Mouse (Mus musculus) testis, postnatal 14 days (tissue): ENCODE results near the gene Preb.
A peak's percentile ranks its signal among the peaks of the same experiment; 100 is the strongest.

ENCODE experiments used
- DNase-seq: peaks from one replicate; pipeline ENCODE4 v3.0.0; 2021; ENCODE audit warnings: low spot score

Preb gene

DNA sequence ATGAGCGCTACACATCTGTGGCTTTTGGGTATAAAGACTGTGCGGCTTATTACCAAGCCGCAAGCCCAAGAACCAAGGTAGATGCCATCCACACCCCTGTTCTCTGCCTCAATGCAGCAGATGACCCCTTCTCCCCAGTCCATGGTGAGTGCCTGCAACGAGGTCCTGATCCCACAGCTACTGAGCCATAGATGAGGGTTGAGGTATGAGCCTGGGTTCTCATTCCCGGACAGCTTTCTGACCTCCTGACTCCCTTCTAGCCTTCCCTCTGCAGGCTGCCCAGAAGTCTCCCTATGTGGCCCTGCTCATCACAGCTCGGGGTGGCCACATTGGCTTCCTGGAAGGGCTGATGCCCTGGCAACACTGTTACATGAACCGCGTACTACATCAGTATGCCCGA is 5.6 kb downstream of the Preb start:
- no peak for DNase-seq

GRCm38 (mm10) chr5:30954065-30954464 is 6.1 kb downstream of the Preb start:
- DNase-seq, result no peak

DNA sequence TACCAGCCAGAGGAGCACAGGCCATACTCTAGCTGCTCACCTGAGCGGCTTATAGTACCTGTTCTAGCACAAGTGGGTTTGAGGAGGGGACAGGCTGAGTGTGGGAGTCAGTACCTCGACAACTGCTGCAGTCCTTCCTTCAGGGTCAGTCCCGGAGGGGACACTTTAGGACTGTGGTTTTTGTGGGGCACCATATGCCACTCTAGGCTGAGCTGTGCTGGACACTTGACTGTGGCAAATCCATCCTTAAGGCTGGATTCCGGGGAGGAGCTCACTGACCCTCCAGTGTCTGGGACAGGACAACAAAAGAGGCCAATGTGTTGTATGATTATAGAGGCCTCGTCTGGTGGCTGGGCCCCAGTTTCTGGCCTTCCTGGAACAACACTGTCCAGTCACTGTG is 7.6 kb downstream of the Preb start:
- DNase-seq, result no peak

DNA sequence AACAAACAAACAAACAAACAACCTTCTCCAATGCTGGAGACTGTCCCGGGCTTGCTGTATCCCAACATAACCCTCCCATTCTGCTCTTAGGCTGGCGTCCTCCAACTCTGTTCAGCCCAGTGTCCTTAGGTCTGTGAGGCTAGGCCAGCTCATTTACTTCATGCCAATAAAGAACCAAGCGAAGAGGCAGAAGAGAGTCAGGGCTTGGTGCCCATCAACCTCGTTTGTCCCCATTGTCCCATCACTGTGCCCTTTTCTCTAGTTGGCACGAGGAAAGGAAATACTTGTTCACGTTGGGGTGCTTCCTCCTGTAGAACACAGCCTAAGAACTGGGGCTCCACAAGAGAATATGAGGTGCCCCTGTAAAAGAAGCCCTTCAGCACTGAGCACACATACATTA is 8.5 kb downstream of the Preb start:
- no peak for DNase-seq

DNA sequence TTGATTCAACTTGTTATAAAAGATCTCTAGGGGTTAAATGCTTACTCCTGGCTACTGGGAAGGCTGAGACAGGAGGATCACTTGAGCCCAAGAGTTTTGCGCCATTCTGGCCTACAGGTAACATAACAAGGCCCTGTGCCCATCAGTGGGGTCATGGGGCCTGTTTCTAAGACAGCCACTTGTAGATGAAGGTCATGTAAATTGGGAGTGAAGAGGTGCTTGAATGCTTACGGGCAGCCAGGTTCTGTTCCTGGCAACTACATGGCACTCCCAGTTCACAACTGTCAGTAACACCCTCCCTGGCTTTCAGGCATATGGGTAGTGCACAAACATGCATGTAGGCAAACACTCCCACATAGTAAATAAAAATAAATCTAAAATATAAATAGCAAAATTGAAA is 9.2 kb downstream of the Preb start:
- DNase-seq, result no peak

- no peak for DNase-seq
These were observed 9.7 kb downstream of the Preb start for GRCm38 (mm10) chr5:30950451-30950850.

GRCm38 (mm10) chr5:30949654-30950326 is 10.4 kb downstream of the Preb start:
- peak; percentile 90 for DNase-seq

DNA sequence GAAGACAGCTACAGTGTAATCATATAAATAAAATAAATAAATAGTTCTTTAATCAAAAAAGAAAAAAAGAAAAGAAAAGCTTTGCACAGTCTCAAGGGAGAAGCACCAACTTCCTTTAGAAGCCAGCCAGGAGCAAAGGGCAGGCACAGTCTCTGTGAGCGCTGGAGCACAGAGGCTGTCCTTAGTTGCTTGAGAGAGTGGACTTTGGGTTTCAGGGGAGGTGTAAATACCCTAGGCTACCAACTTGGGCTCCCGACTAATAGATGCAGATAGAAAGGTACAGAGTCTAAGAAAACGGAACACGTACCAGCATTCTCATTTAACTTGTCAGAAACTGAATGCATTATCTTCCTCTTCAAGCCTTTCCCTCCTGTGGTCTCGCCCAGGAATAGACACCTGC is 11.5 kb downstream of the Preb start:
- DNase-seq, result no peak

DNA sequence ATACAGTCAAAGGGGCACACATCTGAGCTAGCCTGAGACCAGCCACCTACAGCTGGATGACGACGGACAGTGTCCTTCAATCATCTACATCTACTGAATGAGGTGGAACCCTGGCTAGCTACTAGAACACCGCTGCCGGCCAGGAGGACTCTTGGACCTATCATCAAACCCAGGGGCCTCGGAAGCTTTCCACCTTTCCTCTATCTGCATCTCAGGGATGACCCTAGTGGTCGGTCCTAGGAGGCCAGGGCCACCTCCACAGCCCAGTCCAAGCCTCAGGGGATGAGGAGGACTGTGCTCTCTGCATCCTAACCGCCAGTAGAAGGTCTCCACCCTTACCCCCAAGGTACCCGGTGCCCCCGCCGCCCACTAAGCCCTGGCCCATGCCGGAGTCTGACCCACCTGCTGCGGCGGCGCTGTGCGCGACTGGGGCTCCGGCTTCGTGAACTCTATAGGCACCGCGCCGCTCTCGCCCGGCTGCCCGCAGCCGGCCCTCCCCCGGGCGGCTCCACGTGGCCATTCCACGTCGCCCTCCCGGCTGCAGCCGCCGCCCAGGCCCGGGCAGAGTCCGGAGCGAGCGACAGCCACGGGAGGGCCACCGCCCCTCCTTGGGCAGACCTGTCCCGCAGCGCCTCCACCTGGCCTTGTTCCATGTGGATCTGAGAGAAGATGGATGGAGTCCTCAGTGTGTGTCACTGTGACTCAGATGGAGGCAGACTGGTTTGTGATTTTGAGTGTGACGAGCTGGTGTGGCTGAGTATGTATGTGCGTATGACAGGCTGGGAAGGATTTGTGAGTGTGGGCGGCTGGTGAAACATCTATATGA is 15.0 kb downstream of the Preb start, which contains the start of gene Cgref1:
Gene Cgref1, minus strand, starts transcription at position 636 of the 826 bp plus-strand sequence.
- peak; percentile 43 for DNase-seq

- DNase-seq, result no peak
These were observed 15.8 kb downstream of the Preb start for GRCm38 (mm10) chr5:30944344-30944743.

DNA sequence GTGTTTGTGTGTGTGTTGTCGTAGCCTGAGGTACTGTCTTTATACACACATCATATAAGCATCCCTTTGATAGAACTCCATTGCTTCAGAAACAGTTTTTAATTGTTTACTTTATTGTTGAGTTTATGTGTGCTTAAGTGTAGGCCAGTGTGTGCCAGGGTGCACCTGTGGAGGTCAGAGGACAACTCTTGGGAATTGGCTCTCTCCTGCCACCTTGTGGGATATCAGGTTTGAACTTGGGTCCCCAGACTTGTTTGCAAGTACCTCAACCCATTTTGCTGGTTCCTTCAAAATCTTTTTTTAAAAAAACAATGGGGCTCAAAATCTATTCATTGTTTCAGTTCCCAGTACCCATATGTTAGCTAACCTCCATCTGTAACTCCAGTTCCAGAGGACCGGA is 17.2 kb downstream of the Preb start:
- DNase-seq, result no peak

DNA sequence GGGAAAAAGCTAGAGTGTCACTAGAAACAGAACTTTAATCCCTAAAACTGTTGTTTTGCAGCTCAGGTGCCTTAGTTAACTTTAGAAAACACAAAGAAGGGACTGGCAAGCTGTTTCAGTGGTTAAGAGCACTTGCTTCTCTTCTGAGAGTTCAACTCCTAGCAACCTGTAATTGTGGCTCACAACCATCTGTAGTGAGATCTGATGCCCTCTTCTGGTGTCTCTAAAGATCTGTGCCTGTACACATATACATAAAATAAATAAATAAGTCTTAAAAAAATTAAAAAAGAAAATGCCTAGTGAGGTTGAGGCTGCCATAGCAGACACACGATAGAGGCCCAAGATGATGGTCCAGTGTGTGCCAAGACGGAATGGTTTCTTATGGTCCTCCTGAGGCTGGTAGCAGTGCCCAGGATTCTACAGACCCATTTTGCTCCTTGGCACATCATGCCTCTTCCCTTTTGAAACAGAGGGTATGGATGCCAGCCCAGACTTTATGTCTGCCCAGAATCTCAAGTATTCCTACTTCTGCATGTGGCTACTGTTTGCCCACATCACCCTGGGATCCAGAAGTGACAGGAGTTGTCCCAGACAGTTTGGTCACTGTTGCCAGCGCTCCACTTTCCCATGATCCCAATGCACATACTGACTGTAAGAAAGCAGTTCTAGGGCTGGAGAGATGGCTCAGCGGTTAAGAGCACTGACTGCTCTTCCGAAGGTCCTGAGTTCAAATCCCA is 25.3 kb downstream of the Preb start:
- DNase-seq, result no peak

- DNase-seq, result no peak
These were observed 26.5 kb downstream of the Preb start for GRCm38 (mm10) chr5:30933705-30934104.

DNA sequence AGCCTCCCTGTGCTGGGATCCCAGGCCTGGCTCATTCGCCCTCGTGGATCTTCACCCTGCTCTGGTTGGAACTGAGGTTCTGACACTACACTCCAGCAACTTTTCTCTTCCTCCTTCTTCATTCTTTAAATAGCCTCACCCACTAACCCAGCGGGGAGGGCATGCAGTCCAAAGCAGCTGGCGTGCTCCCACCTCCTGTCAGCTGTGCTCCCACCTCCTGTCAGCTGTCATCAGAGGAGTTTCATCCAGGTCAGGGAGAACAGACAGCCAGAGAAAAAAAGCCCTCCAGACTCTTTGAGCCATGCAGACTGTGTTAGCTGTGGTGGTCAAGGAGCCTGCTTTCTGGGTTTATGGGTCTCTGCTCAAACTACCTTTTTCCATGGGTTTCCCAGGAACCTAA is 28.8 kb downstream of the Preb start:
- DNase-seq, result no peak

DNA sequence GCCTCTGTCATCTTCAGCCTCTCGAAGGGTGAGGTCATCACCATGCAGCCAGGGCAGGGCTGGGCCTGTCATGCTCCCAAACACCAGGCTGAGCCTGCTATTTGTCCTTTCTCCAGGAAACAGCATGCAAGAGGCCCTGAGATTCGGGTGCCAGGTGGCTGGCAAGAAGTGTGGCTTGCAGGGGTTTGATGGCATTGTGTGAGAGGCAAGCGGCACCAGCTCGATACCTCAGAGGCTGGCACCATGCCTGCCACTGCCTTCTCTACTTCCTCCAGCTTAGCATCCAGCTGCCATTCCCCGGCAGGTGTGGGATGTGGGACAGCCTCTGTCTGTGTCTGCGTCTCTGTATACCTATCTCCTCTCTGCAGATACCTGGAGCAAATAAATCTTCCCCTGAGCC is 29.3 kb downstream of the Preb start:
- no peak for DNase-seq

- DNase-seq, result no peak
These were observed 30.0 kb downstream of the Preb start for GRCm38 (mm10) chr5:30930121-30930520.

DNA sequence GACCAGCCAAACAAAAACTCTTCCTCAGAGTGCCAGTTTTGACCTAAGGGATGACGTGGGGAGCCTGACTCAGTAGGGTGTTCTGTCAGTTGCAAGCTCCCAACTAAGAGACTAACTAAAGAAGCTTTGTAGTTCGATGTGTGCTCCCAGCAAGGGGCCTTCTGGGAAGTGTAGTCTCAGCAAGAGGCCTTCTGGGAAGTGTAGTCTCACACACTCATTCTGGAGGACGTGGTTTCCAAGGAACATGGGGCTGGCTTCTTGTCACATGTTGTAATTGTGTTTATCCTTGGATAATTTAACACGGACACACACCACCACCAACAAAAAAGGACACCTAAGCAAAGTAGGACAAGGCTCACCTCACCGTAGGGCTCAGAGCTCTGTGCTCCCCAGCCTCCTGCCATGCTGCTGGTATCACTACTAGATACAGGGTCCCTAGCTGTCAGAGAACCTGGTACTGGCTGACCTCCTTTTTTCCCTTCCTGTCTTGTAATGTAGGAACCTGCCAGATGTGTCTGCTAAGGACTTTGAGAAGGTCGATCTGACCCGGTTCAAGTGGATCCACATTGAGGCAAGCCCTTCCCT is 32.1 kb downstream of the Preb start:
- DNase-seq, result no peak

- DNase-seq, result no peak
These were observed 34.1 kb downstream of the Preb start for GRCm38 (mm10) chr5:30926073-30926472.

DNA sequence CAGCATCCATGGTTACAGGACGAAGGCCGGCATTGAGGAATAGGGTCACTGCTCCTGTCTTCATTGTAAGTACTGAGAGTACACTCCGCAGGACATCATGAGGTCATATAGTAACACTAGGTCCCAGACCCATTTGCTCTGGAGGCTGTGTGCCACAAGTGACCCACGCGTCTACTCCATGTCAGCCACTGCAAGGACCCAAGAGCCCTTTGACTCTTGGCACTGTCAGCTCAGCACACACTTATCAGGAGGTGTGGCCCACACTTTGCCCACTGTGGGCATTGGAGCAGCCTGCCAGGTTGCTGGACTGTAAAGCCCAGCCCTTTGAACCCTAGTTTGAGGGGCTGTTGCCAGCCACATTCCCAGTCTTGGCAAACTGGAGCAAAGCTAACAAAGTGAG is 34.9 kb downstream of the Preb start:
- no peak for DNase-seq

DNA sequence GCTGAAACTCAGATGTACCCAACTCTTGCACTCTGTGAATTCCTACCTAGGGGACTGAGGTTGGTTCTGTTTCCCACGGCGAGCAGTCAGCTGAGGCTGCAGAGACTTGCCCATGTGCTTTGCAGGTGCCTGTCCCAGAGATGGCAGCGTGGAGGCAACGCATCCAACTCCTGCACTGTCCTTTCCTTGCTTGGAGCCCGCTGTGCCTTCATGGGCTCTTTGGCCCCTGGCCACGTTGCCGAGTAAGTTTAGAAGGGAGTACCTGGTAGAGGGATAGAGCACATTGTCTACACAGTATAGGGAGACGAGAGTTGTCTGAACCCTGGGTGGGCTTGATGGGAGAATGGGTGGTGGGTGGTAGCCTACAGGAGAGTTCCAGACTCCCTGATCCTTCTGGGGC is 35.5 kb downstream of the Preb start:
- DNase-seq, result no peak

- no peak for DNase-seq
These were observed 37.0 kb downstream of the Preb start for GRCm38 (mm10) chr5:30923119-30923518.

GRCm38 (mm10) chr5:30922581-30923041 is 37.5 kb downstream of the Preb start:
- DNase-seq, result no peak
